Comparison of ENCODE assay signal across 9 mouse cellular contexts in the genomic region with DNA sequence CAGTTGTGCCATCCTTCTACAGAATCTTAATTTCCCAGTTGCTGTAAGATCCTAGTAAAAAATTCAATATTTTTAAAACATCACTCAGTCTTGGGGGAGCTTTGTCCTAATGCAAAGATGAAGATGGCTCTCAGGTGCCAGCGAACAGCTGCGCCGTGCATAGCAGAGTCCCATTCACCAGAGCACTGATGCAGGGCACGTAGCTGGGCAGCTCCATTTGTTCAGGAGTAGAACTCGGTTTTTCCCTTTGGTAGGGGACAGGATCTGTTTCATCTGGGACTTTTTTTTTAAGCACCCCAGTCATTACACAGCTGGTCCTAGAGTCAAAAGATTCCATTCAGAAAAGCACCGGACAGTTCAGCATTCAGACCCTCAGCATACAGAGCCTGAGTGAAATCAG.
DNase-seq lines count a peak whose midpoint lies in the region; ATAC-seq lines count a peak whose summit lies in the region.
"Had no signal": no experiment of that assay in that cellular context is flagged by ENCODE, and none has a peak within 500 bp of the region (broad histone marks: within the 10 kb centered on the region; RNA-seq: fewer than 3 reads in every experiment).

No protein-coding gene starts in this region.

- H3K9ac ChIP-seq in forebrain, embryonic 16.5 days (replicated peaks; ENCODE audit: low read depth, low read length), result no peak overlapping the region
- no peak overlapping the region for H3K9ac ChIP-seq in forebrain, embryonic 11.5 days (ENCODE audit: low read length)
- H3K9ac ChIP-seq in heart, embryonic 14.5 days (ENCODE audit: low read length), result no peak overlapping the region
- H3K9ac ChIP-seq in limb, embryonic 15.5 days, result no peak overlapping the region
- H3K9ac ChIP-seq: limb, embryonic 12.5 days had no signal

- 82% methylated on average over 6 of the region's 6 CpGs for WGBS in forebrain, embryonic 16.5 days
- WGBS in forebrain, embryonic 11.5 days, result 87% methylated on average over 6 of the region's 6 CpGs
- WGBS in heart, embryonic 14.5 days, result 87% methylated on average over 6 of the region's 6 CpGs
- WGBS in limb, embryonic 15.5 days, result 87% methylated on average over 6 of the region's 6 CpGs
- WGBS in limb, embryonic 10.5 days, result 91% methylated on average over 6 of the region's 6 CpGs
- WGBS in embryonic facial prominence, embryonic 10.5 days, result 88% methylated on average over 6 of the region's 6 CpGs

- H3K27me3 ChIP-seq in forebrain, embryonic 16.5 days (replicated peaks; ENCODE audit: control insufficient read depth, insufficient read depth, low read length), result no peaks in the 10 kb centered on the region
- no peaks in the 10 kb centered on the region for H3K27me3 ChIP-seq in forebrain, embryonic 11.5 days (ENCODE audit: control insufficient read depth, insufficient read depth, low read length)
- no peaks in the 10 kb centered on the region for H3K27me3 ChIP-seq in heart, embryonic 14.5 days (ENCODE audit: control insufficient read depth, insufficient read depth, low read length)
- H3K27me3 ChIP-seq in limb, embryonic 15.5 days, result no peaks in the 10 kb centered on the region
- no peaks in the 10 kb centered on the region for H3K27me3 ChIP-seq in limb, embryonic 10.5 days (ENCODE audit: low read depth, poor library complexity, severe bottlenecking)
- no peaks in the 10 kb centered on the region for H3K27me3 ChIP-seq in embryonic facial prominence, embryonic 10.5 days (replicated peaks; ENCODE audit: low read depth, poor library complexity, severe bottlenecking)
- H3K27me3 ChIP-seq: limb, embryonic 12.5 days had no signal

- no peaks in the 10 kb centered on the region for H3K9me3 ChIP-seq in forebrain, embryonic 16.5 days (ENCODE audit: control insufficient read depth, low read length)
- no peaks in the 10 kb centered on the region for H3K9me3 ChIP-seq in forebrain, embryonic 11.5 days (ENCODE audit: control insufficient read depth, low read length)
- no peaks in the 10 kb centered on the region for H3K9me3 ChIP-seq in heart, embryonic 14.5 days (ENCODE audit: control insufficient read depth, low read length)
- H3K9me3 ChIP-seq in limb, embryonic 15.5 days, result no peaks in the 10 kb centered on the region
- H3K9me3 ChIP-seq in limb, embryonic 10.5 days (replicated peaks), result no peaks in the 10 kb centered on the region
- no peaks in the 10 kb centered on the region for H3K9me3 ChIP-seq in embryonic facial prominence, embryonic 10.5 days
- H3K9me3 ChIP-seq: limb, embryonic 12.5 days had no signal

- intact Hi-C loops in heart, postnatal 36 days (cut with DNase I), result loop anchor here (2.0 kb wide), 1 partner anchor 104 kb away; no protein-coding TSS in a partner anchor

- no peaks in the 10 kb centered on the region for H3K36me3 ChIP-seq in forebrain, embryonic 16.5 days (ENCODE audit: control insufficient read depth, insufficient read depth)
- H3K36me3 ChIP-seq in forebrain, embryonic 11.5 days (ENCODE audit: control insufficient read depth, insufficient read depth, low read length), result no peaks in the 10 kb centered on the region
- H3K36me3 ChIP-seq in heart, embryonic 14.5 days (ENCODE audit: control insufficient read depth, insufficient read depth, low read length), result no peaks in the 10 kb centered on the region
- H3K36me3 ChIP-seq in limb, embryonic 15.5 days, result no peaks in the 10 kb centered on the region
- H3K36me3 ChIP-seq in limb, embryonic 10.5 days, result no peaks in the 10 kb centered on the region
- H3K36me3 ChIP-seq in embryonic facial prominence, embryonic 10.5 days (replicated peaks), result no peaks in the 10 kb centered on the region
- H3K36me3 ChIP-seq: limb, embryonic 12.5 days had no signal

- peaks cover 9% of the 10 kb centered on the region for H3K4me1 ChIP-seq in forebrain, embryonic 16.5 days (replicated peaks; ENCODE audit: control insufficient read depth, insufficient read depth, low read length)
- H3K4me1 ChIP-seq in forebrain, embryonic 11.5 days (replicated peaks; ENCODE audit: control insufficient read depth, insufficient read depth, low read length), result peaks cover 4% of the 10 kb centered on the region; the same call in 1 of the 2 replicates
- peaks cover 11 to 20% of the 10 kb centered on the region in 2 experiments for H3K4me1 ChIP-seq in heart, embryonic 14.5 days (ENCODE audit: control insufficient read depth in 2 of 2, insufficient read depth in 2 of 2, low read length in 2 of 2)
- peaks cover 20% of the 10 kb centered on the region for H3K4me1 ChIP-seq in limb, embryonic 15.5 days
- peaks cover 17% of the 10 kb centered on the region; the same call in 1 of the 2 replicates for H3K4me1 ChIP-seq in limb, embryonic 10.5 days
- H3K4me1 ChIP-seq in embryonic facial prominence, embryonic 10.5 days, result peaks cover 27% of the 10 kb centered on the region

- DNase-seq in forebrain, embryonic 11.5 days (ENCODE audit: low spot score), result no peak
- no peak for DNase-seq in heart, postnatal 36 days
- no peak for DNase-seq in limb, embryonic 10.5 days (ENCODE audit: low spot score)
- DNase-seq in embryonic facial prominence, embryonic 10.5 days (ENCODE audit: low spot score), result no peak
- no peak for DNase-seq in adrenal gland, adult 8-10 months

- no peak overlapping the region for H3K4me3 ChIP-seq in forebrain, embryonic 16.5 days (replicated peaks; ENCODE audit: low read length)
- no peak overlapping the region for H3K4me3 ChIP-seq in forebrain, embryonic 11.5 days (ENCODE audit: low read depth, low read length)
- H3K4me3 ChIP-seq in heart, embryonic 14.5 days (ENCODE audit: control insufficient read depth in 1 of 2, insufficient read depth in 1 of 2, low read depth in 1 of 2, low read length in 2 of 2), result no peak overlapping the region
- H3K4me3 ChIP-seq in limb, embryonic 15.5 days, result no peak overlapping the region
- H3K4me3 ChIP-seq in limb, embryonic 10.5 days, result no peak overlapping the region
- H3K4me3 ChIP-seq in embryonic facial prominence, embryonic 10.5 days, result no peak overlapping the region
- H3K4me3 ChIP-seq: limb, embryonic 12.5 days had no signal

- 0 out of 2 replicates have a peak, but pooled peaks have one; percentile 37 for ATAC-seq in forebrain, embryonic 16.5 days
- ATAC-seq in forebrain, embryonic 11.5 days (replicated peaks; ENCODE audit: low FRiP score), result no peak
- no peak for ATAC-seq in heart, embryonic 14.5 days (ENCODE audit: insufficient number of reproducible peaks, insufficient read depth, low FRiP score, low read depth)
- no peak for ATAC-seq in limb, embryonic 15.5 days (ENCODE audit: insufficient number of reproducible peaks, low FRiP score, low TSS enrichment, low read depth)

- H3K4me2 ChIP-seq in forebrain, embryonic 16.5 days (ENCODE audit: low read length), result no peak overlapping the region
- H3K4me2 ChIP-seq in forebrain, embryonic 11.5 days (ENCODE audit: low read depth, low read length, severe bottlenecking), result no peak overlapping the region
- H3K4me2 ChIP-seq in heart, embryonic 14.5 days (ENCODE audit: low read length), result no peak overlapping the region
- H3K4me2 ChIP-seq in limb, embryonic 15.5 days, result no peak overlapping the region
- H3K4me2 ChIP-seq: limb, embryonic 12.5 days had no signal

- peak overlapping the region; percentile 61 for H3K27ac ChIP-seq in forebrain, embryonic 16.5 days (ENCODE audit: low read length)
- H3K27ac ChIP-seq in forebrain, embryonic 11.5 days (ENCODE audit: low read depth, low read length), result no peak overlapping the region
- peak overlapping the region; percentile 49 to 59; a peak in 2 of 4 replicates for H3K27ac ChIP-seq in heart, embryonic 14.5 days (replicated peaks in 1 of 2; ENCODE audit: control insufficient read depth in 1 of 2, insufficient read depth in 1 of 2, low read depth in 2 of 2, low read length in 2 of 2)
- peak overlapping the region; percentile 12; the same call in 1 of the 2 replicates for H3K27ac ChIP-seq in limb, embryonic 15.5 days
- no peak overlapping the region for H3K27ac ChIP-seq in limb, embryonic 10.5 days
- peak overlapping the region; percentile 69 for H3K27ac ChIP-seq in embryonic facial prominence, embryonic 10.5 days (replicated peaks)

Comparison
In these comparisons a context has a peak if more than half of its experiments do, and no peak if none do; other contexts are left out.
1. H3K27ac ChIP-seq: peak in forebrain, embryonic 16.5 days (single experiment), heart, embryonic 14.5 days (2 of 2), limb, embryonic 15.5 days (single experiment) and embryonic facial prominence, embryonic 10.5 days (single experiment); none in forebrain, embryonic 11.5 days (single experiment) and limb, embryonic 10.5 days (single experiment).